Mouse (Mus musculus) embryonic fibroblast, embryonic 13.5 days (primary cell): Measurements from ENCODE around the gene Them4.
"Not testable (repeated sequence)": the region's sequence is repeated elsewhere in the genome, so short reads cannot be mapped to it uniquely, and the experiment has no call there.

Experiments
- CTCF ChIP-seq: IDR thresholded peaks from 2 replicates; pipeline ENCODE4 v1.5.1; 2011; ENCODE audit warnings: mild to moderate bottlenecking, control low read depth, low read length, moderate library complexity, borderline replicate concordance; ENCODE audit not compliant: insufficient read depth
- POLR2A ChIP-seq: IDR thresholded peaks from 2 replicates; pipeline ENCODE4 v1.6.1; 2011; ENCODE audit warnings: low read depth, mild to moderate bottlenecking, control low read depth, low read length, moderate library complexity

- TF ChIP-seq CTCF, POLR2A: not testable (repeated sequence)
Observed at GRCm38 (mm10) chr3:94263736-94264135, 46.2 kb upstream of the Them4 start, which contains the start of gene Gm4778.
